Mouse (Mus musculus) heart, adult 2 months (tissue): ENCODE results near the gene Aplnr.

Experiments
- CTCF ChIP-seq: fragments of 200-600 bp; IDR thresholded peaks from 2 replicates; pipeline ENCODE4 v1.8.1; 2022; ENCODE audit warnings: antibody characterized with exemption, mild to moderate bottlenecking, moderate library complexity
- EP300 ChIP-seq: fragments of 200-500 bp; IDR thresholded peaks from 2 replicates; pipeline ENCODE4 v1.6.1; 2011; ENCODE audit warnings: low read depth, low read length, control low read depth; ENCODE audit not compliant: insufficient read depth

- no peak for TF ChIP-seq EP300
- no peak for TF ChIP-seq CTCF
Measured at GRCm38 (mm10) chr2:85105426-85106013, 30.5 kb upstream of the Aplnr start.
